Mouse (Mus musculus) embryonic fibroblast, embryonic 13.5 days (primary cell): ENCODE measurements around the gene Gnpnat1.

Source experiments
- CTCF ChIP-seq: IDR thresholded peaks from 2 replicates; pipeline ENCODE4 v1.5.1; 2011; ENCODE audit warnings: mild to moderate bottlenecking, control low read depth, low read length, moderate library complexity, borderline replicate concordance; ENCODE audit not compliant: insufficient read depth
- POLR2A ChIP-seq: IDR thresholded peaks from 2 replicates; pipeline ENCODE4 v1.6.1; 2011; ENCODE audit warnings: low read depth, mild to moderate bottlenecking, control low read depth, low read length, moderate library complexity

GRCm38 (mm10) chr14:45387480-45387879 lies 17.2 kb downstream of the Gnpnat1 start:
- no peak for TF ChIP-seq POLR2A
- TF ChIP-seq CTCF: no peak
